Mouse (Mus musculus): ENCODE results near the gene Morn1.
A peak's percentile ranks its signal among the peaks of the same experiment; 100 is the strongest.
"Not testable (repeated sequence)": the region's sequence is repeated elsewhere in the genome, so short reads cannot be mapped to it uniquely, and the experiment has no call there.

Morn1 gene

DNA sequence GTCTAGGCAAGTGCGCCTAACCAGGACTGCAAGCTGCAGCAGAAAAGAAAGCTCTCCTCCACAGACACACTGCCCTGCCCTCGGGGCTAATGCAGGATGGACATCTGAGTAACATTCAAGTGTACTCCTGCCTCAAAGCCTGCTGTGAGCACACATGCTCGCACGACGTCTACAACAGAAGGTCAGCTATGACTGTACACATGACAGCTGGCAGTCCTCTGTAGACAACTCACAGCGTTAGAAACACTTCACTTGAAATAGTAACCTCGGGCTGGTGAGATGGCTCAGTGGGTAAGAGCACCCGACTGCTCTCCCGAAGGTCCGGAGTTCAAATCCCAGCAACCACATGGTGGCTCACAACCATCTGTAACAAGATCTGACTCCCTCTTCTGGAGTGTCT lies 7.6 kb upstream of the Morn1 start:
- DNase-seq (ENCODE audit: low spot score in 2 of 2), result not testable (repeated sequence)

DNA sequence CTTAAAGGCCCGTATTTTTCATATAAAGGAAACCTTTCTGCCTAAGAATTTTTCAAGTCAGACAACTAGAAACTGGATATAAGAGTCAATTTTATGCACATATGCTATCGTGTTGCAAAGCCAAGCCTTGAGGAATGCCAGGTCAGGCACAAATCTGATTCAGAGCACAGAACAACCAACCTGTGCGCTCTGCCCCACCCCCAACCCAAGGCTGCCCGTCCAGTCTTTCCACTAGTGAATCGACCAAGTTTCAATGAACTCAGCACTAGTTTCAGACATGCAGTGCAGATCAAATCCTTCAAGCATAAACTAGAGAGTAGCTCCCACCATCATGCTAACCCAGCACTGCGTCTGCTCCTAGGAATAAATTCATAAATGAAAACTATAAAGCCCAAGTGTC lies 6.7 kb upstream of the Morn1 start:
- peak in 1 of 2 experiments; percentile 76 for DNase-seq (ENCODE audit: low spot score in 2 of 2)

DNA sequence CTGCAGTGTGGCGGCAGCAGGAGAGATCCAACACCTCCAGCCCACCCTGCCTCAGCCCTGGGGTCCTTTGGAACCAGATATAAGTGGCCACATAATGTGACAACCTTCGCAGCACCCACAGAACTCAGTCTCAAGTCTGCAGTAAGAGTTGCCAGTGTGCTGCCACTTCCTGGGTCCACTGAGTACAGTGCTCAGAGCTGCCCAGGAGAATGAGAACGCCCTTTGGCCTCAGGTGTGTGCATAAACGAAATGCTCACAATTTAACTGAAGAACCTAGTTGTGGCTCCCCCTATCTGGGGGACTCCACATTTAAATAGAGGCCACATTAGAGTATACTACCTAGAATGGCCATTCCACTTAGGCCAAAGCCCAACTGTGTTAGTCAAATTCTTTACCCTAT lies 2.8 kb upstream of the Morn1 start:
- no peak for DNase-seq (ENCODE audit: low spot score in 2 of 2)

DNA sequence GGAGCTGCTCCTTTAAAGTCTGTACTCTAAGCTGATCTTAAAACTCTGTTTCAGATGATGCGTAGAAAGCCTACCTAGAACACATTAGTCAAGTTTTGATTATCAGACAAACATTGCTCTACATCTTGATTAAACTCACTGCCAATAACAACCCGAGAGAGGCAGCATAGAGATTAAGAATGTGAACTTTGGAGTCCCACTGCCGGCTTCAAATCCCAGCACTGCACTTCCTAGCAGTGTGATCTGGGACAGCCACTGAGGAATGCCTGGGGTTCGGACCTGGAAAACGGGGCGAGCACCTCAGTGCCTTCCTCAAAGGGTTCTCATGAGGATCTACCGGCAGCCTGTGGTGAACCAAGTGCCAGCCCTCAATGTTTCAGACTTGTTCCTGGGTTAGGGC lies 2.0 kb upstream of the Morn1 start:
- DNase-seq (ENCODE audit: low spot score in 2 of 2), result no peak

DNA sequence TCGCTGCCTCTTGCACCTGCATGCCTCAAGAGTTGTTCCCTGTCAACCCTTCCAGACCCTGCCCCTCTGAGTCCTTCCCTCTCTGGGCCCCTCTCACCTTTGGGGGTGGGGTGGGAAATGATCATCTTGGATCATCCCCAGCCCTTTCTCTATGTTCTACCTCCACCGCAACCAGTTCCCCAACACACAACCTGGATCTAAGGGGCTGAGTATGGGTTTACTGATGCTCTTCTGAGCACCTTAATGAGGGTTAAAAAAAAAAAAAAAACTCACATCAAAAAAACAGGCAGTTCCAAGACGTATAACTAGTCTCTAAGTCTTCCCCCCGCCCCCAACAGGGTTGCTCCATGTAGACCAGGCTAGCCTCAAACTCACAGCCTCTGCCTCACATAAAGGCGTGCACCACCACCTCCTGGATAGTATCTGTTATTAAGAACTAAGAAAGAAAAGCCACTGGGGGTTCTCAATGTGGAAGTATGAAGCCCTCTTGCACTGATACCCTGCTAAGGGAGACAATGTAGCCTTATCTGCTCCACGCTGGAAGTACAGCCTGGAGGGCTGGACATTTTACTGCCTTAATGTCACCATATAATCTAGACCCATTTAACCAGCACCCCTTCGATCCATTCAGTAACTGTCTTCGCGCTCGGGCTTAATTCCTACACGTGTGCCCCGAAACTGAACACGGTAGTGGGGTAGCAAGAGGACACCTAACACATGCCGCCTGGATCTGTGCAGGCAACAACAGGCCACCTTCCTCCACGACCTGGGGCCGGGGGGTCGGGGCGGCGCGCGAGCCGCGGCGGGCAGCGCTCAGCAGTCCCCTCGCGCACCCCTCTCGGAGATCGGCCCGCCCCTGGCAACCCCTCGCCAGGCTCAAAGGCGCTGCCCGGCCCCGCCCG lies 920 bp upstream of the Morn1 start:
- DNase-seq (ENCODE audit: low spot score in 2 of 2), result no peak

DNA sequence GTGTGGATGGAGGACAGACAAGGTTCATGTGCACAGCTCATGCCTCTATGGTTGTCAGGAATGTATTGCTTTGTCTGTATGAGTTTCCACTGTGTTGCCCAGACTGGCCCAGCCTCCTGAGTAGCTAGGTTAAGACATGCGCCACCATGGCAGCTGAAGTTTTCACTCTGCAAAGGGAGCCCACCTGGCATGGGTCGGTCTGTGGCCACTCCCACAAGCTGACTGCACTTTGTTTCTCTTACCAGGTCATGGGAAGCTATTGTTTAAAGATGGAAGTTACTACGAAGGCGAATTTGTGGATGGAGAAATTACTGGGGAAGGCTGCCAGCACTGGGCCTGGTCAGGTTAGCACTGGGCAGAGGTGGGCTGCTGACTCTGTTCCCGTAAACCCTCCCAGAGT lies 2.9 kb downstream of the Morn1 start:
- no peak for DNase-seq (ENCODE audit: low spot score in 2 of 2)

DNA sequence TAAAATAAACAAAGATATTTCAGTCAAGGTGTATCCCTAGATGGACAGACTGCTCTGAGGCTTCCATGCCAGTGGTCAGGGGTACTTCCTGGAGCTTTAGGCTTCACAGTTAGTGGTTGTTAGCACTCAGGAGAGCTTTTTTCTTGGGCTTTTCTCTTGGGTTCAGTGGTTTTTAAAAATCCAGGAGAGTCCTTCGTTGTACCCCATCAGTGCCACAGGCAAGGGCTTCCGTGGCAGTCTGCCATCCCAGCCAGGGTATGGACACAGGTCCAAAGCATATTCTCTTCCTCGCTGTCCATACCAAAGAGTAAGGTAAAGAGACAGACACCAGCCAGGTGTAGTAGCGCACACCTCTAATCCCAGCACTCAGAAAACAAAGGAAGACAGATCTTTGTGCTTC lies 3.8 kb downstream of the Morn1 start:
- DNase-seq (ENCODE audit: low spot score in 2 of 2), result no peak

DNA sequence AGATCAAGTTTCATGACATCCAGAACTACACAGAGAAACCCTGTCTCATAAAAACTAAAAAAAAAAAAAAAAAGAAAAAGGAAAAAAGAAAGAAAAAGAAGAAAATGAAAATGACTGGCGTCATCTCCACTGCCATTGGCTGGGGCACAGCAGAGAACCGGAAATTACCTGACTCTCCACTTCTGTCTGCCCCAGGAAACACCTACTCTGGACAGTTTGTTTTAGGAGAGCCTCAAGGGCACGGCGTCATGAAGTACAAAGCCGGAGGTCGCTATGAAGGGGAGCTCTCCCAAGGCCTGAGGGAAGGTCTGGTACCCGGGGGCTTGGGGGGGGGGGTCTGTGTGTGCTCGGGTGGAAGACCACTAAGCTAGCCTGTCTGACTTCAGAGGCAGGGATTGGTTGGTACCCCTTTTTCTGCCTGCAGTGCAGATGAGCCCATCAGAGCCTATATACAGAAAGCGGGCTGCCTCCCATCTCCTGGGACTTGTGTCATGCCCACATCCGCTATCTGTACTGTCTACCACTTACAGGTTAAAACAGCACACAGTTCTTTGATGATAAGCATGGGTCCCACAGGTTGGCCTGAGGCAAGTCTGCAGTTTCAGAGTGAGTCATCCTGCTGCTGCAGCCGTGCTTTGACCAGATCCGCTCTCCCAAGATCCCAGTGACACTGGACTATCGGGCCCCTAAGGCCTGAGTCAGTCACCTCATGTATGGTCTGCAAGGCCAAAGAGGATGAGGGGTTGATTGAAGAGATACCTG lies 4.5 kb downstream of the Morn1 start:
- no peak for DNase-seq (ENCODE audit: low spot score in 2 of 2)

DNA sequence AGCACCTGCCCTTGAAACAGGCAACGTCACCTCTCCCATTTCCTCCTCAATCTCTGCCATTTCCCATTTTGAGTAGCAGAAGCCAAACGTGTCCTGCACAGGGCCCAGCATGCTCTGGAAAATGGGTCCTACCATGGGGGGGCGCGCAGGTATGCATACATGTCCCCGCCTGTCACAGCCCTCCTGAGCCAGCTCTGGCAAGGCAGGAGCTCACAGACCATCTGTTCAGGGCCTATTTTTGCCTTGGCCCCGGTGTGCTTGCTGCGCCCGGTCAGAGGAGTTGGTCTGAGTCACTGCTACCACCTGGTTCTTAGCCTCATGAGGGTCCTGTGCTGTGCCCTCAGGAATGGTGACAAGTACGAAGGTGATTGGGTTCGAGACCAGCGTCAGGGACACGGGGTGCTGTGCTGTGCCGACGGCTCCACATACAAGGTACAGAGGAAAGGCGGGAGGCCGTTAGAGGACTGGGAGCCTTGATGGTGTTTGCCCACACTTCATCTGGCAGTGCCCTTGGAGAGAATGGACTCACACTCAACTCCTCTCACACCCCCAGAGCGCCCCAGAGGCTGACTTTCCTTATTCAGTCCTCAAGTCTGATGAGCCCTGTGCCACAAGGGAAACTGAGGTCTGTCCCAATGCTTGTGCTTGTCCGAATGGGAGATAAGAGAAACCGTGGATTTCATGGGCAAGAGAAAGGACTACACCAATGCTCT lies 6.5 kb downstream of the Morn1 start:
- DNase-seq (ENCODE audit: low spot score in 2 of 2), result no peak

DNA sequence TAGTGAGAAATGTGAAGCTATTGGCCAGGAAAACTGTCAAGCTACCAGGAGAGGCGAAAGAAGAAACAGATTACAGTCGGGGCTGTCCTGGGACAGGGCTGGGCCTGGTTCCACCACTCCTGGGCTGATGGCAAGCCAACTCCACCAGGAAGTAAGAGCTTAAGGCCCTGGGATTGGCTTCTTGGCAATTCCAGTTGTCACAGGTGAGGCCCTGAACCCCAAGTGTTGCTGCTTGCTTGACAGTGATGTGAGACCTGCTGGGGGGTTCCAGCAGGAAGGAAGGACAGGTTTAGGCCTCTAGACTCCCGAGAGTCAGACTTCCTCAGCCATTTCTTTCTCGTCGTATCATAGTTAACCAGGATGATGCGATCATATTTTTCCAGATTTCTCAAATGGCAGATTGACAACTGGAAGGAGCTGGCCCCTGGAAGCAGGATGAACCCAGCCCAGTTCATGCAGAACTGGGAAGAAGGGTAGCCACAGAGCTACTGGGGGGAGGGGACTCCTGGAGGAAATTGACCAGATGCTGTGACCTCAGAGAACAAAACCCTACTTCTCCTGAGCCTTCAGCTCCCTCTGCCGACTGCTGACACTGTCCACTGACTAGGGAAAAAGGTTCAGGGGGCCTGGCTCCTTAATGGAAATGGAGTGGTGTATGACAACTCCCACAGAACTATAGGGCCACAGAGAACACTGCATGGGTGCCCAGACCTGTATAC lies 7.2 kb downstream of the Morn1 start:
- DNase-seq (ENCODE audit: low spot score in 2 of 2), result no peak

DNA sequence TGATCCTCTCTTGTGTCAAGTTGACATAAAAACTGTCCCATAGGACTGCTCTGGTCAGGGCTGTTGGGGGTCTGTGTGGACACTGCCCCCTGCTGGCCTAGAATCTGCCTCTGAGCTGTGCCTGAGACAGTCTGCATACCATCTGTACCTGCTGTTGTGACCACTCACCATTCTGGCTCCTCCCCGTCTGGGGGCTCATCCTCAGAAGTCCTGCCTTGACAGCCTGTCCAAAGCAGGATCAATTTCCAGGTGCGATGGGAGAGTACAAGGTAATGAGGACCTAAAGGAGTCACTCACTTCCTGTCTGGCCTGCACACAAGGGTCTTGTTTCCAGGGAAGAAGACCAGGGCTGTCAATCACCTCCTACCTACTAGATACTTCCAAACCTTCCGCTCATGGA lies 8.2 kb downstream of the Morn1 start:
- no peak for DNase-seq (ENCODE audit: low spot score in 2 of 2)

DNA sequence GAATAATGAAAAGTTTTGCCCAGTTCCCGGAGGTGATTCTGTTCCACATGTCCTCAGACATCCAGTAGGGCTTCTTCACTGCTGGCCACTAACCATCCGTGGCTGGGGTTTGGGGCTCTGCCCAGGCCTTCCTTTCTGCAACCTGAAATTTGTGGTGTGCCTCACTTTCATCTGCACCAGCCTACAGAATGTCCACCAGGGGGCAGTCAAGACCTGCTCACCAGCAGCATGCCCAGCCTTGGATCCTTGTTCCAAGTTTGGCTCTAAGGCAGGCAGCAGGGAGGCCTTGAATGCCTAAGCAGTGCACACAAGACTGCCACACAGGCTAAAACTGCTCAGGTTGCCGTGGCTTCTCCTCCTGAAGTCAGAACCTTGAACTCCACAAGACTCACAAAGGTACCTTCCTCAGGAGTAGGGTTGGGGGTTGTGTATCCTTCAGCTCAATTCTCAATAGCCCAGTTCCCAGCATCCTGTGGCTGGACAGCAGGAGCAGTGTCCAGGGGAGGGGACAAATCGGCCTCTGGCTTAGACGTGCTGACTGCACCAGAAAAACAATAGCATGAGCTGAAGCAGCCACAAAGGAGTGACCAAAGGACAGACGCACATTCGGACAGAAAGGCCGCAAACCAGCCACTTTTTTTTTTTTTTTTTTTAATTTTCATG lies 9.0 kb downstream of the Morn1 start:
- DNase-seq (ENCODE audit: low spot score in 2 of 2), result peak; percentile 71 to 83

DNA sequence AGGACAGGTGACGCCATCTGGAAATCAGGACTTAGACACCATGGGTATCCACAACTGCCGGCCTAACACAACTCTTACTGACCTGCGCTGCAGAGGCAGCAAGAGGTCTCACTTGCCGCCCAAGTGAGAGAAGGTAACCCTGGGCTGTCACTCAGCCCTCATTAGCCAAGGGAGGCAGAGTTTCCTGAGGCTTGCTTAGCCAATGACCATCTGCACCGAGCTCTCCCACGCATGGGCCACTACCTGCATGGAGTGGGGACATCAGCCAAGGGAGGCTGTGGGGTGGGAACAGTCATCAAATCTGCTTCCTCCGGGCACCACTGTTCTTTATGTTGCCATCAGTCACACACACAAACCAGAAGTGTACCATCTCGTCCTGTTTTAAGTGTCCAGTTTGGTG lies 9.6 kb downstream of the Morn1 start:
- no peak for DNase-seq (ENCODE audit: low spot score in 2 of 2)

DNA sequence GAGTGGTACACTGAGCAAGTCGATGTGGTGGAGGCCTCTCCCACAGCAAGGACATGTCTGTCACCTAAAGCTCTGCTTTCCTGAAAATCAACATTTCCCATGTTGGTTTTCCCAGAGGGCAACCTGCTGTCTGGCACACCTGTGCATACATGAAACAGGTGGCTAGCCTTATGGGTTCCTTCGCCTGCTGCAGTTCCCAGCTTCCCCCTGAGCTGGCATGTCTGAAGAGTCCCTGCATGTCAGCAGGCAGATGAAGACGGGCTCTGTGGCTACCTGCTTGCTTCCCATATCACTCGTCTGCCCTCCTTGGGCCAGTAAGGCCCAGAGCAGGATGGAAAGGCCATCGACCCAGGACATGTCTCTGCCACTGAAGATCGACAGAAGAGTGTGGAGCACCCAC lies 11.1 kb downstream of the Morn1 start:
- no peak for DNase-seq (ENCODE audit: low spot score in 2 of 2)

DNA sequence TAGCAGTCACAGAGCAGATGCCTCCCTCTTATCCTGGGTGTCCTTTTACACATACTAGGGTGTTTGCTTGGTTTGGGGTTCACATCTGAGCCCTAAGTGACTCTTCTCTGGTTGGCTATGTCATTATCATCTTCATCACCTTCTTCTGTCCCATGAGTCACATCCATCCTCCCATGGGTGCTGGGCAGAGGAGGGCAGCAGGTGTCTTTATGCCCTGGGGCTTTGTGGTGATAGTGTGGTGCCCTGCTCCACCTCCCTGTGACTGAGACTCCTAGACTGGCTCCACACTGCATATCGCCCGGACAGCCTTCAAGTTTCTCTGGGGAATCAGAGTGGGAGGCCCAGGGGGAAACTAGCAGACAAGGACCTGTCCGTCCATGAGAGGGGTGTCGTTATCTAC lies 12.2 kb downstream of the Morn1 start:
- DNase-seq (ENCODE audit: low spot score in 2 of 2), result no peak

DNA sequence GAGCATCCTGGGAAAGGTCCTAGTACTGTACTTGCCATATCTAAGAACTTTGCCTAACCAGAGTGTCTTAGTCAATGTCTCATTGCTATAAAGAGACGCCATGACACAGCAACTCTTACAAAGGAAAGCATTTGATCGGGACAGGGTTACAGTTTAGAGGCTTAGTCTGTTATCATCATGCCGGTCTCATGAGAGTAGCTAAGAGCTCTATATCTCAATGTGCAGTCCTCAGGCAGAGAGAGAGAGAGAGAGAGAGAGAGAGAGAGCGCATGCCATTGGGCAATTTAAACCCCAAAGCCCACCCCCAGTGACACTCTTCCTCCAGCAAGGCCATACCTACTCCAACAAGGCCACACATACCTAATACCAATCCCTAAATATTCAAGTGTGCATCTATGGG lies 21.5 kb downstream of the Morn1 start:
- no peak for DNase-seq (ENCODE audit: low spot score in 2 of 2)

DNA sequence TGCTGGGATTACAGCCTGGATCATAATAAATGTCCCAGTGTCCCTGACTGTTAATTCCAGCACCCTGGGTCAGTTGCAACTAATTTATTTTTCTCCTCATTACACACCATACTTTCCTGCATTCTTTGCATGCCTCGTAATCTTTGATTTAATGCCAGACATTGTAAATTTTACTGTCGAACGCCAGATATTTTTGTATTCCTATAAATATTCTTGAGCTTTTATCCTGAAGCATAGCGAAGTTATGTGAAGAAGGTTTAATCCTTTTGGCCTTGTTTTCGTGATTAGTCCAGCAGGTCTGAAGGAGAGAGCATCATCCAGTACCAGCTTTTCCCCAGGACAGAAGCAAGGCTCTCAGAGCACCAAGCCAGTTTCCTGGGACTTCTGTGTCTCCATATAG lies 23.1 kb downstream of the Morn1 start:
- DNase-seq (ENCODE audit: low spot score in 2 of 2), result no peak

DNA sequence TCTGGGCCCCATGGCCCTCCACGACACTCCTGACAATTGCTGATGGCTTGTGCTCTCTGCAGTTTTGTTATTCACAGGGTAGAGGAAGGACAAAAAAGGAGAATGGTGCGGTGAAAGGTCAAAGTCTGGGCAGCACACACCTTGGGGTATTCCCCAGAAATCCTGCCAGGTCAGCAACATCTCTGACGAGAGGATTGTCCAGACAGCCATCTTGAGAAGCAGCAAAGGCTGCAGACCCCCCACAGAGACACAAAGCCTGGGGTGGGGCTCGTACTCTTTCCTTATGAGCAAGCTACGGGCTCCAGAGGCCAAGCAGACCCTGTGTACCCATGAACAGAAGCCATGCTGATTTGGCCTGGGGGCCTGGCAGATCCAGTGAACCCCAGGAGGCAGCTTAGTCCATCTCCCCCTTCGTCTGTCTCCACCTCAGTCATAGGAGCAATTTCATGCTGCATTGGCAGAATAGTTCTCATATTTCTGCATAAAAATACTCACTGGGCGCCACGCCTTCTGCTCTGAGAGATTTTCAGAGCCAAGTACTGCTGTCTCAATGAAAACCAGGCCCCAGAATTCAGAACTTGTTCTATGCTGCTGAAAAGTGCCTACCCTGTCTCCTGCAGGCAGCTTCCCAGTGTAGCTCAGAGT lies 27.5 kb downstream of the Morn1 start:
- DNase-seq (ENCODE audit: low spot score in 2 of 2), result no peak

DNA sequence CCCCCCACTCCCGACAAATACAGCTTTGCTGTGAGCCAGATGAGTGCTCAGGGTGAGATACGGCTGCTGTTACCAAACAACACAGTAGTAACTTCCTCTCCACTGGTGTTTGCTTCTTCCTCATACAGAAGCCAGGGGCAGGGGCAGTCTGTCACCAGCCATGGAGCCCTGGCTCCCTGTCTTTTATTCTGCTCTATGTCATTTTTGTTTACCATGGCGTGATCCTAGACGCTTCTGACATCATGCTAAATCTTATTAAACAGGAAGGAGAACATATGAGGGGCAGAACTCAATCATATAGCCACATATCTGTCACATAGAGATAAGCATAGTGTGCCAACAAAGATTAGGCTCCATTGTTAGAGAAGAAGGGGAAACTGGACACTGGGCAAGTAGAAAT lies 30.2 kb downstream of the Morn1 start:
- DNase-seq (ENCODE audit: low spot score in 2 of 2), result no peak

DNA sequence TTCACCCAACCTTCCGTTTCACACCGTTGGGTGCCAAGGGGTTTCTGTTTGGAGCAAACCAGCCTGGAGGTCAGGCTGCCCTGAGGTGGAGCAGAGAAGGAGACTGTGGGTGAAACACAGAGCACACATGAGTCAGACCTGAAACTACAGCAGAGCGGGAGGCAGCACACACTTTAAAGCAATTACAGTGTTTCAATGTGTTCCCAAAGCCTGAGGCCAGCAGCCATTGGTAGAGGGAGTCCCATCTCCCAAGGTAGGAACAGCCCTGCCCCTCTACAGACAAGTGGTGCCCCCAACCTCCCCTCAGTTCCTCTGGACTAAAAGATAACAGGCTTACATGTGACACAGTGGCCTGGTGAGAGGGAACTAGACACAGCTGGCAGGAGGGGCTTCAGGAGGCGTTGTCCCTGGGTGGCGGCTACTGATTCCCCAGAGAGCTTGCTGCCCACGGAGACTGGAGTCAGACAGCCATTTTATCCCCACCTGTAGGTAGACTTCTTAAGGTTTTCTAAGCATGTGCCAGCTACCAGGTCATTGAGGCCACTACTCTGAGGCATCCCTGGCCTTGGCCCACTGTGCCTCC lies 31.1 kb downstream of the Morn1 start:
- no peak for DNase-seq (ENCODE audit: low spot score in 2 of 2)
